Mouse (Mus musculus) inflammation-experienced regulatory T-cells, adult 6 months (primary cell): Measurements from ENCODE around the gene Krtap4-2. TPM values are rescaled to one million over a fixed set of nuclear protein-coding genes. Genes with fewer than 3 reads are reported as not detected.
"Not testable (repeated sequence)": the region's sequence is repeated elsewhere in the genome, so short reads cannot be mapped to it uniquely, and the experiment has no call there.

Experiments used
- ATAC-seq: one replicate; pipeline ENCODE4 v1.8.0; 2017
- polyA plus RNA-seq, 3 experiments: library from polyadenylated mRNA; unstranded; fragments of 100-300 nt; shearing (Covaris generic); gene quantifications; one replicate each; pipeline ENCODE4 v1.2.1; 2017

Gene Krtap4-2
- polyA plus RNA-seq: not detected

DNA sequence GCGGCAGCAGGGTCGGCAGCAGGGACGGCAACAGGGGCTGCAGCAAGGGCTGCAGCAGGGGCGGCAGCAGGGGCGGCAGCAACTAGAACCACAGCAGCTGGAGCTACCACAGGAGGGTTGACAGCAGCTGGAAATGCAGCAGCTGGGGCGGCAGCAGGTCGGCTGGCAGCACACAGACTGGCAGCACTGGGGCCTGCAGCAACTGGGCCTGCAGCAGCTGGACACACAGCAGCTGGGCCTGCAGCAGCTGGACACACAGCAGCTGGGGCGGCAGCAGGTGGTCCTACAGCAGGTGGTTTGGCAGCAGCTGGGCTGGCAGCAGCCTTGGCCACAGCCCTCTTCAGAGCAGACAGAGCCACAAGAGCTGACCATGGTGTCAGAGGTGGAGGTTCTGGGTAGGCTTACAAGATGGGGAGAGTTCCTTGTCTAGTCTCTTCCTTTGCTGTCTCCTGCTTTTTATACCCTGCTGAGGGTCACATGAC is at the start of gene Krtap4-2:
Krtap4-2 (minus strand) TSS at position 432 of the 482 bp plus-strand sequence.
- no peak for ATAC-seq

DNA sequence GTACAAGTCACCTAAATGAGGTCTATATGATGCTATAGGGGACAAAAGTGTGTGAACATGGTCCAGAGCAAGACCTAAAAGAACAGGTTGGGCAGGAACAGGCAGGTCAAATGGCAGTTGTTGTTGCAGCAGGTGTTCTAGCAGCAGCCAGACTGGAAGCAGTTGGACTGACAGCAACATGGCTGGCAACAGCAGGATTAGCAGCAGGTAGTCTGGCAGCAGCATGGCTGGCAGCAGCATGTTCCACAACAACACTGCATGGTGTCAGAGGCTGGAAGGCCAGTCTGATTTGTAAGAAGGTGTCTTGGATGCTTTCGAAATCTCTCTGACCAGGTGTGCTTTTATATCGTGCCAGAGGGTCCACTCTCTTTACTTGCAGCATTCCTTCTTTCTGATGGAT is 48.6 kb upstream of the Krtap4-2 start:
- ATAC-seq: no peak

DNA sequence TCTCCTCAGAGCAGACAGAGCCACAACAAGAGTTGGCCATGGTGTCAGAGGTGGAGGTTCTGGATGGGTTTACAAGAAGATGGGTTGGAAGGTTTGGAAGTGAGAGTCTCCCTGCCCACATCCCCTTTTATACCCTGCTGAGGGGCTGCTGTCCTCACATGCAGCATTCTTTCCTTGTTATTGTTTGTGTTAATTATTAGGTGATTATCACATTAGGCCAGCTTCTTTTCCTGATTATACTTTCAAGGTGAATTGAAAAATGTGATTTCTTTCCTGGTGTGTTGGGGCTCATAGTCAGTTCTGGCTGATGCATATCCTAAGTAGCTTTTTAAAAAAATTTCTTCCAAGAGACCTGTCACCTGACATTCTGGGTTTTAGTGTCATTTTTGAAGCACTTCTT is 31.0 kb upstream of the Krtap4-2 start, which contains the start of gene Krtap4-6:
Krtap4-6 (minus strand) TSS at position 101 of the 400 bp plus-strand sequence.
- no peak for ATAC-seq

DNA sequence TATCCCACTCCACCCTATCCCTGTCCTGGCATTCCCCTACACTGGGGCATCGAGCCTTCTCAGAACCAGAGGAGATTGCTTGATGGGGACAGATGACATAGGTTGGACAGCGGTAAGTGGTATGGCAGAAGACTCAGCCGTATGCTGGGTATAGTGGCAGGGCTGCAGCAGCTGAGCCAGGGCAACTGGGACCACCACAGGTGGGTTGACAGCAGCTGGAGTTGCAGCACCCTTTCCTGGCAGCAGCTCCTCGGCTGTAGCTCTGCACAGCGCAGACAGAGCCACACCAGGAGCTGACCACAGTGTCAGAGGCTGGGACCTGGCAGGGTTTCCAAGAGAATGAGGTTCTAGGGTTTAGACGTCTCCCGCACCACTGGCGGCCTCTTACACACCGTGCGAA is 27.9 kb upstream of the Krtap4-2 start:
- ATAC-seq: no peak

DNA sequence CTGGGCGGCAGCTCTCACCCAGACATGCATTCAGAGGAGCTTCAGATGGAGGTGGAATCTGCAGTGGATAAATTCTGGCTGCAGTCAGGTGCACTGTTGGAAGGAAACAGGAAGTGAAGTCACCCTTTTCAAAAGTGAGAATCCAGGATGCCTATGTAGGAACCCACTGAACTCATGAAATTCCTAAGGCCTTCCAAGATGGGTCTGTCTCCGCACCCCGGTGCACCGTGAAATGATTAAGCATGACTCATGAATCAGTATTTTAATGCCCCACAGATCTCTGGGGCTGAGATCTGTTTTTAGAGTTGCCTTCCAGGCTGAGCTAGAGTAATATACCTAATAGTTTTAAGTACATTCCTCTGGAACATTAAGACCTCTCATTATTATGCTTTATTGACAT is 24.4 kb upstream of the Krtap4-2 start:
- ATAC-seq: no peak

DNA sequence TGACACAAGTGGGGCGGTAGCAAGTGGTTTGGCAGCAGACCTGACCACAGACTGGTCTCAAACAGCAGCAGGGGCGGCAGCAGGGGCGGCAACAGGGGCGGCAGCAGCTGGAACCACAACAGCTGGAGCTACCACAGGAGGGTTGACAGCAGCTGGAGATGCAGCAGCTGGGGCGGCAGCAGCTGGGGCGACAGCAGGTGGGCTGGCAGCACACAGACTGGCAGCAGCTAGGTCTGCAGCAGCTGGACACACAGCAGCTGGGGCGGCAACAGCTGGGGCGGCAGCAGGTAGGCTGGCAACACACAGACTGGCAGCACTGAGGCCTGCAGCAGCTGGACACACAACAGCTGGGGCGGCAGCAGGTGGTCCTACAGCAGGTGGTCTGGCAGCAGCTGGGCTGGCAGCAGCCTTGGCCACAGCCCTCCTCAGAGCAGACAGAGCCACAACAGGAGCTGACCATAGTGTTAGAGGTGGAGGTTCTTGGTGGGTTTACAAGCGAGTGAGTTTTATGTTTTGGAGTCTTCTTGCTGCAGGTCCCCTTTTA is 23.7 kb upstream of the Krtap4-2 start, which contains the start of gene Gm11563:
Gm11563 (minus strand) TSS at position 494 of the 544 bp plus-strand sequence.
- ATAC-seq: not testable (repeated sequence)

DNA sequence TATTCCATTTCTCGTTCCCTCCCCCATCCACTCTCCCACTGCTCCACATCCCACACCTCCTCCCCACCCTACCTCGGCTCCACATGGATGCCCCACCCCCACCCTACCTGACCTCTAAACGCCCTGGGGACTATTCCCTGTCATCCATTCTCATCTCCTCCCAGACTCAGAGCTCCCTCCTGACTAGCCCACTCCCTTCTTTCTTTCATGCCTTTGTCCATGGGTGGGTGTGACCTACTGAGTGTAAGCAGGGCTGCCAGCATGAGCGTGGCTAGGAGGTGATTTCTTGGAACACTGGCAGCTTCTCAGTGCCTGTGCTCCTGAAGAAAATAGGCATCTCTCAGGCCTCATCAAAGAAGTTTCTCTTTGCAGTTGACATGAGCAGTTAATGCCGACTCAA is 22.2 kb upstream of the Krtap4-2 start:
- no peak for ATAC-seq

DNA sequence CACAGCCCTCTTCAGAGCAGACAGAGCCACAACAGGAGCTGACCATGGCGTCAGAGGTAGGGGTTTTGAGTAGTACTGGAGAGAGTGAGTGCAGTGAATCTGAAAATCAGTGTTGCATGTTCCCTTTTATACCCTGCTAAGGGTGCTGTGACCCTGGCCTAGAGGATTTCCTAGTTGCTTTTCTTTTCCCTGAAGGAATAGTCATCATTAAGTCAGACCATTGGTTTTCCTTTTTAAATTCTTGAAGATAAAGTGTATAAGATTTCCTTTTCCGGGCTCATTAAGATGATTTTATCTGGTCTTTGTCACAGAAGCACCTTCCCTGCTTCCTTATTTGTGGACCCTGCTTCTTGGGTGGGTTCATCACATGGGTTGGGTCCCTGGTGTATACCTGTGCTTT is 15.3 kb upstream of the Krtap4-2 start, which contains the start of gene Gm11555:
Gm11555 (minus strand) TSS at position 101 of the 400 bp plus-strand sequence.
- no peak for ATAC-seq

DNA sequence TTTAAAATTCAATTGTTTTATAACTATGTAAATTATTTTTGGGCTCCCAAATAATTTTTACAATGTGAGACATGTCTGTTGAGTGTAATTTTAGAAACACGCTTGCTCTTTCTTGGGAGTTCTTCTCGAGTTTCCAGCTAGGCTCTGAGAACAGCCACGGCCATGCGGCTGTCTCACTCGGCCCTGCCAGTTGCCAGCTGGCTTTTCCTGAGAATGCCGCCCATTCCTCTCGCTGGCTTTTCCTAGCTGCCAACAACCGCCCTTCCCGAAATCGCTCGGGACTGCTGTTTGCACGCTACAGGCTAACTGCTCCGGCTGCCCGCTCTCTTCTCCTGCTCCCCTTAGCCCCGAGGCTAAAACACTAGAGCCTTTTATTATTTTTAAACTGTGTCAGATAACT is 11.6 kb upstream of the Krtap4-2 start:
- no peak for ATAC-seq

DNA sequence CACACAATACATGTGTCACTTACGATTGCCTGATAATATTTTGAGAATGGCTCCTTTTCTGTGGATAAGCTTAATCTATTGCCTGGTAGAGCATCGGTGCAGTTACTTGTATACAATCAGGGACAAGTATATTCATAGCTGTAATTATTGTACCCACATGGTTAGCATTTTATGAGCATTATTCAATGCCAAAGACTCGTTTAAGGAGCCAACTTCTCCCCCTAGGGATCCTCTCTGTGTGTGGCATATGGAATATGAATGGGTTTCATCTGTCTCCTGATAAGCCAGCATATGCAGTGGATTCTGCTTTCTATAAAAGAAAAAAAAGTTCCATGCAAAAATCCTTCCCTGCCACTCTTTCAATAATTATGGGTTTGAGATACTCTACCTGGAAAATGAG is 9.5 kb upstream of the Krtap4-2 start:
- ATAC-seq: no peak

DNA sequence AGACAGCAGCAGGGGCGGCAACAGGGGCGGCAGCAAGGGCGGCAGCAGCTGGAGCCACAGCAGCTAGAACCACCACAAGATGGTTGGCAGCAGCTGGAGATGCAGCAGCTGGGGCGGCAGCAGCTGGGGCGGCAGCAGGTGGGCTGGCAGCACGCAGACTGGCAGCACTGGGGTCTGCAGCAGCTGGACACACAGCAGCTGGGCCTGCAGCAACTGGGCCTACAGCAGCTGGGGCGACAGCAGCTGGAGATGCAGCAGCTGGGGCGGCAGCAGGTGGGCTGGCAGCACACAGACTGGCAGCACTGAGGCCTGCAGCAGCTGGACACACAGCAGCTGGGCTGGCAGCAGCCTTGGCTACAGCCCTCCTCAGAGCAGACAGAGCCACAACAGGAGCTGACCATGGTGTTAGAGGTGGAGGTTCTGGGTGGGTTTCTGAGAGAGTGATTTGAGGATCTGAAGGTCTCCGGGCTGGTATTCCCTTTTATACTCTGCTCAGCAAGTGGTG is 8.8 kb upstream of the Krtap4-2 start, which contains the start of gene Krtap4-7:
Krtap4-7 (minus strand) TSS at position 455 of the 505 bp plus-strand sequence.
- ATAC-seq: not testable (repeated sequence)

DNA sequence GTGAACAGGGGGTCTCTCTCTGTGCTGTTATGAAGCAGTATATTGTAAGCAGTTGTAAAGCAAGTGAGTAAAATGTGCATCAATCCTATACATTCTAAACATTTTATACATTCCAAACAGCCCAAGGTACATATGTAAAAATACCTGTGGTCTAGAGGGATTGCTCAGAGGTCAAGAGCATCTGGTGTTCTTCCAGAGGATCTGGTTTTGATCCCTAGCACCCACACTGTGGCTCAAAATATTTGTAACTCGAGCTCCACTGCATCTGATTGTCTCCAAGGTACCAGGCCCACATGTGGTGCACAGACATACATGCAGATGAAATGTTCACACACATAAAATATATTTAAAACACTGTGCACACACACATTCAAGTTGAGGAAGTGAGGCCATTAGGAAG is 6.0 kb upstream of the Krtap4-2 start:
- no peak for ATAC-seq

DNA sequence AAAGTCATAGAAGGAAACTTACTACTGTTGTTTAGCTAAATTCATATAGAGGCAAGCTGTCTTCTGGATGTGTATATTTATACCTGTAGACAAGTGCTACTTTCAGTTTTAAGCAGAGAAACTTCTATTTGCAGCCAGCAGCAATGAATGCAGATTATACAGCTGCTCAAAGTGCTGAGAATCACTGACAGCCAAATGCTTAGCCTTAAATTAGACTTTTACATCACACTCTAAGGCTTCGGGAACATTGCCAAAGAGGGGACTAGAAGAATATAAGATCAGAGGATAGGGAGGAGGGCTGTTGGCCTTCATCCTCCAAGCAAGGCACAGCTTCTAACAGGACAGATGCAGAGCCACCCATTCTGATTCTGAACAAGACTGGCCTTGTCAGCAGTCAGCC is 2.2 kb upstream of the Krtap4-2 start:
- no peak for ATAC-seq

DNA sequence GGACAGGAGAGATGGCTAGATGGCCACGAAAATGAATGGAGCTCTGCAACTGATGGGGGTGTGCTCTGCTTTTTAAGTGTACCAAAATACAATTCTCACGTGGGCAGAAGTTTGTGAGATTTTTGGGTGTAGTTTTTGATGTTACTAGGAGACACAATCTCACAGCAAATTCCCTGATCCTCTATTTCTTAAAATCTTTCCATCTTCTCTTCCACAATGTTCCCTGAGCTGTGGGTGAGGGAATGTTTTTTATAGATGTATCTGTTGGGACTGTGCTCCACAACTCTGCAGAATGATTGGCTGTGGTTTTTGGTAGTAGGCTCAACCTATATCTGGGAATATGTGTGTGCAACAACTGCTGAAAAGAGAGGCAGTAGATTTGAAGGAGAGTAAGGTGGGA is 1.6 kb downstream of the Krtap4-2 start:
- ATAC-seq: no peak

DNA sequence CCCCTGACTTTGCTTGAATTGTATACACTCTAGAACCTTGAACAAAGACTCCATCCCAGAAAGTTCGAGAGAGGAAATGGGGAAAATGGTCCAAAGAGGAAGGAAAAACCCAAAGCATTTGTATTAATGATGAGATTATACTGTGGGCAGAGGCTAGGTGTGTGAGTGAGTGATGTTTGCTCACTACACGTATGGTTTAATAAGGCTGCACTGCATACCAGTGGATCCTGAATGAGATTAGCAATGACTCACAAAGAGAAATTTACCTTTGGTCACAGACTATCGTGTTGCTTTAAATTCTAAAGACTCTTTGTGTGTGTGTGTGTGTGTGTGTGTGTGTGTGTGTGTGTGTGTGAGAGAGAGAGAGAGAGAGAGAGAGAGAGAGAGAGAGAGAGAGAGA is 4.0 kb downstream of the Krtap4-2 start:
- no peak for ATAC-seq

DNA sequence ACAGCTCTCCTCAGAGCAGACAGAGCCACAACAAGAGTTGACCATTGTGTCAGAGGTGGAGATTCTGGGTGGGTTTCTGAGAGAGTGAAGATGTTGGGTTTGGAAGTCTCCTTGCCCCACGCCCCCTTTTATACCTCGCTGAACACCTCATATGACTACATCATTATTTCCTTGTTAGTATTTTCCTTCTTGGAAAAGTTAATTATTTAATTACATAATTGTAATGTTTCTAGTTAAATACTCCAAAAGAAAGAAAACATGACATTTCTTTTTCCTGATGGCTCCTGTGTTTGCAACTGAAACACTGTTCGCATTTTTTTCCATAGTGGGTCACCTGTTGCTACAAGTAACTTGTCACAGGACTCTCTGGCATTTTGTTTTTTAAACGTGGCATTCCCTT is 6.7 kb downstream of the Krtap4-2 start, which contains the start of gene Krtap4-1:
Krtap4-1 (minus strand) TSS at position 101 of the 400 bp plus-strand sequence.
- no peak for ATAC-seq

DNA sequence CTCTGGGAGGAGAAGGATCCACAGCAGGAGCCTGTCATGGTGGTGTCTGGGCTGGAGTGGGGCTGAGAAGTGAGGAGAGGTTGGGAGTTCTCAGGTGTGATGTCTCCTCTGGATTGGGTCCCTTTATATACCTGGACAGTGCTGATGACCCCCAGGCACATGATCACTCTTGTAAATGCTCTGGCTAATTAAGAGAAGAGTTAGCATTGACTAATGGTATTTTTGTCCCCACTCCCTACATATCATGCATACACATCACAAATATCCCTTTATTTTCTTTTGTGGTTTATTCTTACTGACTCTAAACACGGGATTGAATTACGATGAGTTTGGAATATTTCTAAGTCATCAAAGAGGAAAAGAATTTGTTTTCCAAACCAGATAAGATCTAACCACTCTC is 14.5 kb downstream of the Krtap4-2 start, which contains the start of gene Gm11562:
Gm11562 (minus strand) TSS at position 101 of the 400 bp plus-strand sequence.
- ATAC-seq: no peak

DNA sequence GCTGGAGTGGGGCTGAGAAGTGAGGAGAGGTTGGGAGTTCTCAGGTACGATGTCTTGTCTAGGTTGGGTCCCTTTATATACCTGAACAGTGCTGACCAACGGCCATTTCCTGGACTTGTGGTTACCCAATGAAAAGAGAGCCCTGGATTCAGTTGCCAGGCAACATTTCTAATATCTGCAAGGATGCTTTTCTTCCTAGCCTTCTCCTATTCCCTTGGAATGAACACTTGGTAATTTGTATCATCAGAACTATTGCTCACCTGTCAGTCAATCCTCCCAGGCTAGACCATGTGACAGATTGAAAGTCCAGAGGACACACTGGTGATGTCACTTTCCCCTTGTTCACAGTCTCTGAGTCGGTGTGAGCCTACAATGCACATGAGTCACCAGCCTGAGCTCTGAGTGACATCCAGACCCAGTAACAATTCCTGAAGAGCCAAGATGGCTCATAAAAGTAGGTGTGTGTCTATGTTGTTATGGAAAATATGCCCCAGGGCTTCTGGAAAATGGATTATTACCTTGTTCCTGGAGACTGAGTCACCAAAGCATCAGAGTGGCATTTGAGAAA is 20.0 kb downstream of the Krtap4-2 start, which contains the start of gene Krtap2-4:
Krtap2-4 (minus strand) TSS at position 51 of the 568 bp plus-strand sequence.
- no peak for ATAC-seq

DNA sequence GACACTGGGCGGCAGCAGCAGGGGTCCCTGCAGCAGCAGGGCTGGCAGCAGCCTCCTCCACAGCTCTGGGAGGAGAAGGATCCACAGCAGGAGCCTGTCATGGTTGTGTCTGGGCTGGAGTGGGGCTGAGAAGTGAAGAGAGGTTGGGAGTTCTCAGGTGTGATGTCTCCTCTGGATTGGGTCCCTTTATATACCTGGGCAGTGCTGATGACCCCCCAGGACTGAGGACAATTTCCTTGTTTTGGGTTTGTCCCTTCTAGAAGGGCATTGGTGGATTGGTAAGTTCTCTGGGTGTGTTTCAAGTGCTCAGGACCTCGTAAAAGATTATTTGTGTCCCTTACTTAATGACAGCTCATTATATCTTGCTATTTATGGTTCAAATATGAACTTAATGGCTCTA is 24.8 kb downstream of the Krtap4-2 start, which contains the start of gene Gm11937:
Gm11937 (minus strand) TSS at position 101 of the 400 bp plus-strand sequence.
- not testable (repeated sequence) for ATAC-seq

DNA sequence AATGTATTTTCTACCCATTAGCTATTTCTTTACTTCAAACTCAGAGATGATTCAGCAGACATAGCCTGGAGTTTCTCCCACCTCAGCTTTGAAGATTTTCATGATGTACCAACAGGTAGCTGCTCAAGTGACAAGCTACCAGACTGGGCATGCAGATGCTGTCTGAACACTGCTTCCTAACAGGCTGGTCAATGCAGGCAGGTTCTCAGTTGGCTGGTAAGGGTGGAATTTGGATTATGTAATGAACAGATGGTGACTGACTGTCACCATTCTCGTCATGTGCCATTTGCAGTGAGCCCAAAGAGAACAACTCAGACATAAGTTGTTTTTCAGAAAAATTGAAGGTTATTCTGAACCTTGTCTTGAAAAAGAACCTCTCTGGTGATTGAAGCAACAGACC is 25.8 kb downstream of the Krtap4-2 start:
- ATAC-seq: no peak

DNA sequence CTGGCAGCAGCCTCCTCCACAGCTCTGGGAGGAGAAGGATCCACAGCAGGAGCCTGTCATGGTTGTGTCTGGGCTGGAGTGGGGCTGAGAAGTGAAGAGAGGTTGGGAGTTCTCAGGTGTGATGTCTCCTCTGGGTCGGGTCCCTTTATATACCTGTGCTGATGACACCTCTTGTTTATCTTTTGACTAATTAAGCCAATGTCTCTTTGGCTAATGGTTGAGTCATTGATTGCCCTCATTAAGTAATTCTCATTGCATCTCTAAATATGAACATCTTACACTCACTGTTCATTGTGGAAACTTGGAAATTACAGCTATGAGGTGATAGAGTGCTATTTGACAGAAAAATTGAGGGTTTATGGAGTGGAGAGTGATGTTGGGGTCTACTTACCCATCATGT is 31.7 kb downstream of the Krtap4-2 start, which contains the start of gene Gm11938:
Gm11938 (minus strand) TSS at position 101 of the 400 bp plus-strand sequence.
- ATAC-seq: not testable (repeated sequence)

DNA sequence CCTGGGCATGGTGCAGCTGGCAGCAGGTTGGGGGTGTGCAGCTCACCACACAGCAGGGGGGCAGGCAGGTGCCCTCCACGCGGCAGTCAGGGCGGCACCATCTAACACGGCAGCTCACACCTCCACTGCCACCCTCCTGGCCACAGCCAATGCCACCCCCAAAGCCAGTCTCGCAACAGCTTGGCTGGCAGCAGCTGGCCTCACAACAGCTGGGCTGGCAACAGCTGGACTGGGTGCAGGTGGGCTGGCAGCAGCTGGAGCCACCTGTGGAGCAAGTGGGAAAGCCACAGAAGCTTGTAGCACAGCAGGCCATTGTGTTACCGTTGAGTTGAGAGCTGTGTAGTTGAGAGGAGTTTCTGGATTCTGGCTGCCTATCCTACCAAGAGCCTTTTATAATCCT is 37.1 kb downstream of the Krtap4-2 start, which contains the start of gene Krtap9-3:
Krtap9-3 (minus strand) TSS at position 364 of the 400 bp plus-strand sequence.
- ATAC-seq: not testable (repeated sequence)

DNA sequence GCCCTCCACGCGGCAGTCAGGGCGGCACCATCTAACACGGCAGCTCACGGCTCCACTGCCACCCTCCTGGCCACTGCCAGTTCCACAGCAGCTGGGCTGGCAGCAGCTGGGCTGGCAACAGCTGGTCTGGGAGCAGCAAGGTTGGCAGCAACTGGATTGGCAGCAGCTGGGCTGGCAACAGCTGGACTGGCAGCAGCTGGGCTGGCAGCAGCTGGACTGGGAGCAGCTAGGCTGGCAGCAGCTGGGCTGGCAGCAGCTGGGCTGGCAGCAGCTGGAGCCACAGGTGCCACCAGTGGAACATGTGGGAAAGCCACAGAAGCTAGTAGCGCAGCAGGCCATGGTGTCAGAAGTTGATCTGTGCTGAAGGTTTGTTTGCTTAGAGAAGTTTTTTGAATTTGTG is 43.9 kb downstream of the Krtap4-2 start, which contains the start of gene Krtap1-3:
Krtap1-3 (minus strand) TSS at position 359 of the 400 bp plus-strand sequence.
- no peak for ATAC-seq
